Mouse (Mus musculus) frontal cortex, postnatal 14 days (tissue): Measurements from ENCODE around the gene Rtn4rl1.
"Not testable (repeated sequence)": the region's sequence is repeated elsewhere in the genome, so short reads cannot be mapped to it uniquely, and the experiment has no call there.

Experiments
- DNase-seq, 2 experiments: peaks; one replicate each; pipeline ENCODE4 v3.0.0; 2022; ENCODE audit warnings: low spot score in 2 of 2

Gene Rtn4rl1

GRCm38 (mm10) chr11:75165441-75166192, 28.0 kb upstream of the Rtn4rl1 start:
- DNase-seq = peak in 1 of 2 experiments; percentile 69

- no peak for DNase-seq
Observed at GRCm38 (mm10) chr11:75166193-75166842, 27.3 kb upstream of the Rtn4rl1 start.

- DNase-seq = no peak
Observed at GRCm38 (mm10) chr11:75166861-75167642, 26.5 kb upstream of the Rtn4rl1 start.

- DNase-seq = no peak
Observed at GRCm38 (mm10) chr11:75167643-75168589, 25.7 kb upstream of the Rtn4rl1 start.

- peak in 1 of 2 experiments; percentile 74 for DNase-seq
Observed at GRCm38 (mm10) chr11:75168590-75169361, 24.8 kb upstream of the Rtn4rl1 start.

GRCm38 (mm10) chr11:75169405-75170080, 24.0 kb upstream of the Rtn4rl1 start, which contains the start of gene Hic1:
Gene Hic1 (minus strand): TSS chr11:75169519.
- DNase-seq = no peak

GRCm38 (mm10) chr11:75170136-75170751, 23.3 kb upstream of the Rtn4rl1 start:
- peak; percentile 86 to 87 for DNase-seq

GRCm38 (mm10) chr11:75171186-75171865, 22.3 kb upstream of the Rtn4rl1 start:
- DNase-seq = peak in 1 of 2 experiments; percentile 28

GRCm38 (mm10) chr11:75172151-75173094, 21.2 kb upstream of the Rtn4rl1 start:
- DNase-seq = peak in 1 of 2 experiments; percentile 55

- DNase-seq = peak; percentile 94
Observed at GRCm38 (mm10) chr11:75173095-75173798, 20.3 kb upstream of the Rtn4rl1 start.

GRCm38 (mm10) chr11:75173799-75174165, 19.8 kb upstream of the Rtn4rl1 start:
- DNase-seq = no peak

- DNase-seq = not testable (repeated sequence)
Observed at GRCm38 (mm10) chr11:75174574-75174973, 19.0 kb upstream of the Rtn4rl1 start.

- DNase-seq = no peak
Observed at GRCm38 (mm10) chr11:75178011-75178410, 15.6 kb upstream of the Rtn4rl1 start.

- peak; percentile 85 to 87 for DNase-seq
Observed at GRCm38 (mm10) chr11:75178672-75179208, 14.8 kb upstream of the Rtn4rl1 start, which contains the start of gene Ovca2. Gene Ovca2 (minus strand): TSS chr11:75178835.

- DNase-seq = no peak
Observed at GRCm38 (mm10) chr11:75183917-75184570, 9.5 kb upstream of the Rtn4rl1 start.

- no peak for DNase-seq
Observed at GRCm38 (mm10) chr11:75184573-75184972, 9.0 kb upstream of the Rtn4rl1 start.
